Mouse (Mus musculus) lung, adult 2 months (tissue): Measurements from ENCODE around the gene Tppp. TPM values are rescaled to one million over a fixed set of nuclear protein-coding genes. Genes with fewer than 3 reads are reported as not detected.
"Not testable (repeated sequence)": the region's sequence is repeated elsewhere in the genome, so short reads cannot be mapped to it uniquely, and the experiment has no call there.

Source experiments
- DNase-seq: peaks from one replicate; pipeline ENCODE4 v3.0.0; 2022
- H3K4me1 ChIP-seq: fragments of 200-500 bp; 2 replicates; pipeline ENCODE4 v1.6.1; 2011; ENCODE audit warnings: low read length; ENCODE audit not compliant: control insufficient read depth, insufficient read depth
- H3K4me3 ChIP-seq: fragments of 200-500 bp; replicated peaks from 2 replicates; pipeline ENCODE3; 2011; ENCODE audit warnings: low read depth, mild to moderate bottlenecking, control low read depth, low read length; ENCODE audit errors: extremely low read depth
- CTCF ChIP-seq: fragments of 200-500 bp; IDR thresholded peaks from 2 replicates; pipeline ENCODE4 v1.5.1; 2011; ENCODE audit warnings: mild to moderate bottlenecking, low read length, control low read depth; ENCODE audit not compliant: insufficient read depth
- POLR2A ChIP-seq: fragments of 200-500 bp; IDR thresholded peaks from 2 replicates; pipeline ENCODE4 v1.6.1; 2011; ENCODE audit warnings: low read depth, mild to moderate bottlenecking, control low read depth, low read length, borderline replicate concordance; ENCODE audit errors: extremely low read depth
- WGBS: fragments of 180-500 bp; shearing (Covaris S2); methylation state at CpG from one replicate; pipeline ENCODE4 v1.1.7; 2018; 5-methylcytosine and 5-hydroxymethylcytosine counted together
- polyA plus RNA-seq: library from polyadenylated mRNA; depleted of rRNA; stranded (reverse); fragments of >200 nt; gene quantifications from 2 replicates; pipeline ENCODE4 v1.2.3, GENCODE M21; 2012

Gene Tppp
- polyA plus RNA-seq, 1 experiment, result 13.2 TPM

GRCm38 (mm10) chr13:74017426-74017825 lies 8.2 kb downstream of the Tppp start:
- H3K4me3 ChIP-seq, result no peak overlapping the region
- no peak for DNase-seq
- H3K4me1 ChIP-seq, result no peaks in the 10 kb centered on the region; the same call in 1 of the 2 replicates
- TF ChIP-seq POLR2A, result no peak
- no peak for TF ChIP-seq CTCF
- WGBS, result 71% methylated on average over 4 of the region's 4 CpGs

- WGBS, result 60% methylated on average over 8 of the region's 8 CpGs
- not testable (repeated sequence) for DNase-seq
Observed at GRCm38 (mm10) chr13:74019006-74019405, 9.8 kb downstream of the Tppp start.

GRCm38 (mm10) chr13:74025151-74026081 lies 16.2 kb downstream of the Tppp start:
- peaks cover 12% of the 10 kb centered on the region for H3K4me1 ChIP-seq
- DNase-seq, result peak; percentile 33
- H3K4me3 ChIP-seq, result no peak overlapping the region
- TF ChIP-seq POLR2A (no peak), CTCF (no peak)
- WGBS, result 30% methylated on average over 4 of the region's 4 CpGs

More at GRCm38 (mm10) chr13:74019006-74019405, 9.8 kb downstream of the Tppp start:
- H3K4me3 ChIP-seq, H3K4me1 ChIP-seq: not testable (repeated sequence)

GRCm38 (mm10) chr13:74026215-74026614 lies 17.0 kb downstream of the Tppp start:
- TF ChIP-seq CTCF (peak; percentile 56), POLR2A (no peak)
- WGBS, result 14% methylated on average over 2 of the region's 2 CpGs
- peaks cover 12% of the 10 kb centered on the region for H3K4me1 ChIP-seq
- peak; percentile 43 for DNase-seq
- H3K4me3 ChIP-seq, result no peak overlapping the region

- 71% methylated on average over 2 of the region's 2 CpGs for WGBS
- Histone ChIP-seq H3K4me3 (no peak overlapping the region), H3K4me1 (peaks cover 12% of the 10 kb centered on the region)
- DNase-seq, result no peak
- no peak for TF ChIP-seq POLR2A
- TF ChIP-seq CTCF, result no peak
Observed at GRCm38 (mm10) chr13:74028116-74028515, 18.9 kb downstream of the Tppp start.

- WGBS, result 63% methylated on average over 2 of the region's 2 CpGs
- DNase-seq, result no peak
- no peak overlapping the region for H3K4me3 ChIP-seq
- TF ChIP-seq CTCF (no peak), POLR2A (no peak)
- H3K4me1 ChIP-seq, result peaks cover 12% of the 10 kb centered on the region
Observed at GRCm38 (mm10) chr13:74029013-74029412, 19.8 kb downstream of the Tppp start.

- TF ChIP-seq POLR2A, result no peak
- no peak overlapping the region for H3K4me3 ChIP-seq
- H3K4me1 ChIP-seq, result peaks cover 6% of the 10 kb centered on the region
- no peak for DNase-seq
- 90% methylated on average over 7 of the region's 7 CpGs for WGBS
Observed at GRCm38 (mm10) chr13:74030691-74031090, 21.5 kb downstream of the Tppp start.

- no peak for TF ChIP-seq POLR2A
- no peak for TF ChIP-seq CTCF
- H3K4me1 ChIP-seq, result peaks cover 1% of the 10 kb centered on the region
- DNase-seq, result no peak
- WGBS, result 84% methylated on average over 8 of the region's 8 CpGs
- H3K4me3 ChIP-seq, result no peak overlapping the region
Observed at GRCm38 (mm10) chr13:74031133-74031532, 21.9 kb downstream of the Tppp start.

- no peak for DNase-seq
- TF ChIP-seq CTCF (no peak), POLR2A (no peak)
- Histone ChIP-seq H3K4me3 (no peak overlapping the region), H3K4me1 (no peaks in the 10 kb centered on the region)
- 78% methylated on average over 2 of the region's 2 CpGs for WGBS
Observed at GRCm38 (mm10) chr13:74034756-74035155, 25.5 kb downstream of the Tppp start.

GRCm38 (mm10) chr13:74035776-74036175 lies 26.6 kb downstream of the Tppp start:
- DNase-seq, result no peak
- no peak for TF ChIP-seq CTCF
- TF ChIP-seq POLR2A, result no peak
- no peak overlapping the region for H3K4me3 ChIP-seq
- 92% methylated on average over 2 of the region's 2 CpGs for WGBS
- H3K4me1 ChIP-seq, result no peaks in the 10 kb centered on the region
